Mouse (Mus musculus) stomach, postnatal 0 days (tissue): ENCODE measurements around the gene Eml5.

Source experiments
- CTCF ChIP-seq: IDR thresholded peaks from 2 replicates; pipeline ENCODE4 v1.5.1; 2016; ENCODE audit warnings: antibody characterized with exemption, low read depth, mild to moderate bottlenecking, moderate library complexity
- EP300 ChIP-seq: optimal IDR thresholded peaks from 2 replicates; pipeline ENCODE3; 2016; ENCODE audit warnings: antibody characterized with exemption

- no peak for TF ChIP-seq CTCF
- TF ChIP-seq EP300: no peak
These were observed 63.3 kb downstream of the Eml5 start for GRCm38 (mm10) chr12:98837940-98838339.
